Mouse (Mus musculus) cerebellum, postnatal 4 days (tissue): ENCODE measurements at regions not wholly inside any gene's neighbourhood (a gene's known extent, or its start where the extent isn't known, plus 50 kb on each side); places are given as distances from the start of the nearest gene placed in this dataset.
A peak's percentile ranks its signal among the peaks of the same experiment; 100 is the strongest.

Experiments used
- DNase-seq, 2 experiments: peaks; one replicate each; pipeline ENCODE4 v3.0.0; 2022; ENCODE audit warnings: low spot score in 2 of 2, mixed read lengths in 1 of 2

GRCm38 (mm10) chr12:39729255-39729654 lies 308.6 kb downstream of the Arl4a start:
- DNase-seq = no peak

GRCm38 (mm10) chr12:39724172-39724571 lies 313.7 kb downstream of the Arl4a start:
- DNase-seq = no peak

- no peak for DNase-seq
Observed at GRCm38 (mm10) chr12:39715120-39715519, 322.7 kb downstream of the Arl4a start.

- DNase-seq = no peak
Observed at GRCm38 (mm10) chr12:39714169-39714794, 323.5 kb downstream of the Arl4a start.

GRCm38 (mm10) chr12:39711807-39712206 lies 326.0 kb downstream of the Arl4a start:
- no peak for DNase-seq

- no peak for DNase-seq
Observed at GRCm38 (mm10) chr12:39709850-39710249, 328.0 kb downstream of the Arl4a start.

- no peak for DNase-seq
Observed at GRCm38 (mm10) chr12:39697182-39697581, 340.6 kb downstream of the Arl4a start.

- no peak for DNase-seq
Observed at GRCm38 (mm10) chr12:39695322-39695721, 342.5 kb downstream of the Arl4a start.

- no peak for DNase-seq
Observed at GRCm38 (mm10) chr12:39692043-39692442, 345.8 kb downstream of the Arl4a start.

GRCm38 (mm10) chr12:39685399-39685798 lies 352.4 kb downstream of the Arl4a start:
- DNase-seq = no peak

GRCm38 (mm10) chr12:39682121-39682520 lies 355.7 kb downstream of the Arl4a start:
- no peak for DNase-seq

- no peak for DNase-seq
Observed at GRCm38 (mm10) chr12:39675608-39676007, 362.2 kb downstream of the Arl4a start.

GRCm38 (mm10) chr12:39667701-39668100 lies 370.1 kb downstream of the Arl4a start:
- DNase-seq = no peak

GRCm38 (mm10) chr12:39665448-39665847 lies 372.4 kb downstream of the Arl4a start:
- peak; percentile 44 to 64 for DNase-seq

- DNase-seq = no peak
Observed at GRCm38 (mm10) chr12:39660420-39660819, 377.4 kb downstream of the Arl4a start.

GRCm38 (mm10) chr12:39656606-39657005 lies 381.2 kb downstream of the Arl4a start:
- no peak for DNase-seq

- DNase-seq = no peak
Observed at GRCm38 (mm10) chr12:39648952-39649351, 388.9 kb downstream of the Arl4a start.

- no peak for DNase-seq
Observed at GRCm38 (mm10) chr12:39646556-39646955, 391.3 kb downstream of the Arl4a start.

GRCm38 (mm10) chr12:39645581-39645980 lies 392.2 kb downstream of the Arl4a start:
- DNase-seq = no peak

GRCm38 (mm10) chr12:39639246-39639645 lies 398.6 kb downstream of the Arl4a start:
- DNase-seq = no peak

- no peak for DNase-seq
Observed at GRCm38 (mm10) chr12:39634337-39634736, 403.5 kb downstream of the Arl4a start.

GRCm38 (mm10) chr12:39621266-39621665 lies 416.6 kb downstream of the Arl4a start:
- DNase-seq = no peak

- no peak for DNase-seq
Observed at GRCm38 (mm10) chr12:39605289-39605688, 432.5 kb downstream of the Arl4a start.

- DNase-seq = no peak
Observed at GRCm38 (mm10) chr12:39604723-39605122, 433.1 kb downstream of the Arl4a start.
